Mouse (Mus musculus) left cerebral cortex, adult 9 months (tissue): ENCODE results near the gene Mlx.
A peak's percentile ranks its signal among the peaks of the same experiment; 100 is the strongest.

Source experiments
- DNase-seq, 2 experiments: peaks; one replicate each; pipeline ENCODE4 v3.0.0; 2022; ENCODE audit warnings: low spot score in 2 of 2

Gene Mlx

GRCm38 (mm10) chr11:101065002-101065401, 22.1 kb upstream of the Mlx start:
- no peak for DNase-seq

DNA sequence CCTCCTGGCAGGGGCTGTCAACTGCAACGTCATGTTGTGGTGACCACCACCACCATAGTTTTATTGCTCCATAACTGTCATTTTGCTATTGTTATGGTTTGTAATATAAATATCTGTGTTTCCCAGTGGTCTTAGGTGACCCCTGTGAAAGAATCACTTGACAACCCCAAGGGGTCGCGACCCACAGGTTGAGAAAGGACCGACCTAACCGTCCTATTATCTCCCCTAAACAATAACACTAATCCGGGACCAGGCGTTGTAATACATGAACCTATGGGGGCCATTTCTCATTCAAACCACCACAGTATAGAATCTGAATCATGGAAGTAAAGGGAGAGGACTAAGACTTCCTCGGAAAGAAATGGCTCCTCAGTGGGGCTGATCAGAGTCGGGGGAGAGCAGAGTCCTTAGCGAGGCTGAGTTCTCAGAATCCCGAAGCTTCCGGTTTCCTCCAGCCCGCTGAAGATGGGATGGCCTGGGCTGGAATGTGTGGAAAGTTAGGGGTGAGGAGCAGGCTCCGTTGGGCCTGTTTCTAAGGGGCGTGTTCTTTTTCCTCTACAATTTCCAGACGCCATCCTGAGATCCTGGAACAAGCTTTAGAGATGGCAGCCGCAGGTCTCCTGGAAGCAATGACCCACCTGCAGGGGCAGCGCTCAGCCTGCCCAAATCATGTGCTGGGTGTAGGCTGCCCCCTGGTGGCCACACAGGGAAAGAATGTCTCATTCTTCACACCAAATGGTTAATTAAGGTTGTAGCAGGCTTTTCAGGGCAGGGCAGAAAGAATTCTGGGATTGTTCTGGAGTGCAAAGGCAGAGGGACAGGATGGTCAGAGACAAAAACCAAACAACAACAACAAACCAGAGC, 20.3 kb upstream of the Mlx start:
- peak in 1 of 2 experiments; percentile 81 for DNase-seq

DNA sequence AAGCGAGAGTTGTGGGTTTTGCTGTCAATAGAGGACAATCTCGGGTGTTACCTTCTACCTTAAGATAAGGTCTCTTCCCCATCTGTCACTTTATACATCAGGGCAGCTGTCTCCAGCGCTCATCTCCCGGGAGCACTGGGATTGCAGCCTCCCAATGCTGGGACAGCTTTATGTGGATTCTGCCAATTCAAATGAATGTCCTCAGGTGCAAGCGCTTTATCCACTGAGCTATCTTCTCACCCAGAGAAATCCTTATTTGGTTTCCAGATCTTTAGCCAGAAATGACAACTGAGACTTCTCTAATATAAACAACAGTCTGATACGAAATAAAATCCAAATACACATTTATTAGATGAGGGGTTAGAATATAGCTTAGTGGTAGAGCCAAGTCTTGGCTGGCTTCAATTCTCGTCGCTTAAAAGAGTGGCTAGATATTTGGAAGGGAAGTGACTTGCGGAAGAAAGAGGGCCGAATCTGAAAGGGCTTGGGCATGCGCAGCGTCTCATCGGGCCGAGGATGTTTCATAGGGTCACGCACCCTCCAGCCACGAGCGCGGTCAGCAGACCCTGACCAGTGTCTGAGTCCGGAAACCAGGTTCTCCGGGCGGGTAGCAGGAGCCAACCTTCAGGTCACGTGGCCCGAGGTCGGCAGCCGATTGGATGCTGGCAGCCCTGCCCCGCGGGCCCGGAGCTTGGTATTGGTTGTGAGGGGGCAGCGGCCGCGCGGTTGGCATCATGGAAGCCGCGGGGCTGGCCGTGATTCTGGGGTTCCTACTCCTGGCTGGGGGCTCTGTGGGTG, 17.5 kb upstream of the Mlx start, which contains the start of gene Naglu:
Naglu (plus strand) TSS at position 622 of the 798 bp plus-strand sequence.
- DNase-seq = peak; percentile 84 to 95

DNA sequence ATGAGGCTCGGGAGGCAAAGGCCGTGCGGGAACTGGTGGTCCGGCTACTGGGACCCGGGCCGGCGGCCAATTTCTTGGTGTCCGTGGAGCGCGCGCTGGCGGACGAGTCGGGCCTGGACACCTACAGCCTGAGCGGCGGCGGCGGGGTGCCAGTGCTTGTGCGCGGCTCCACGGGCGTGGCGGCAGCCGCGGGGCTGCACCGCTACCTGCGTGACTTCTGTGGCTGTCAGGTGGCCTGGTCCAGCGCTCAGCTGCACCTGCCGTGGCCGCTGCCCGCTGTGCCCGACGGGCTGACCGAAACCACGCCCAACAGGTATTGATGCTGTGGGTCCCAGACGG, 16.9 kb upstream of the Mlx start:
- DNase-seq = no peak

GRCm38 (mm10) chr11:101070987-101071386, 16.1 kb upstream of the Mlx start:
- DNase-seq = no peak

DNA sequence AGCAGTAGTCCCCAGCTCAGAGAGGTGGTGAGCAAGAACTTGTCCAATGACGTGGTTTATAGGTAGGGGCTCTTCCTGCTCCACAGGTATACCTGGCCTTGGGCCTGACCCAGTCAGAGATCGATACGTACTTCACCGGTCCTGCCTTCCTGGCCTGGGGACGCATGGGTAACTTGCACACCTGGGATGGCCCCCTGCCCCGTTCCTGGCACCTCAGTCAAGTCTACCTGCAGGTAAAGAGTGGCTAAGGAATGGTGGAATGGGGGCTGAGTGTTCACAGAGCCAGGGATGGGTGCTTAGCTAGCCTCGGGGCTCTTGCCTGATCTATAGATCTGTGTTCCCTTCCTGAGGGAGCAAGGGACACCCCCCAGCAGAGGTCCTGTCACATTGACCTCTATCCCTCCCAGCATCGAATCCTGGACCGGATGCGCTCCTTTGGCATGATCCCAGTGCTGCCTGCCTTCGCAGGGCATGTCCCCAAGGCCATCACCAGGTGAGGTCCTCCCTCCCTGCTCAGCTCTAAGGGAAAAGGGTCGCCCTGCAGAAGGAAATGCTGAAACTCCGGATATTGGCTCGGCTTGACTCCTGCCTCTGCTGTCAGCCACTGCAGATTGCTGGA, 15.2 kb upstream of the Mlx start:
- DNase-seq = no peak

- no peak for DNase-seq
Observed at GRCm38 (mm10) chr11:101078121-101078520, 9.0 kb upstream of the Mlx start, which contains the start of gene Hsd17b1. Gene Hsd17b1, plus strand, starts transcription at chr11:101078411.

GRCm38 (mm10) chr11:101079746-101080145, 7.3 kb upstream of the Mlx start:
- no peak for DNase-seq

- DNase-seq = no peak
Observed at GRCm38 (mm10) chr11:101080421-101080820, 6.7 kb upstream of the Mlx start.

GRCm38 (mm10) chr11:101081659-101082058, 5.4 kb upstream of the Mlx start:
- DNase-seq = no peak

DNA sequence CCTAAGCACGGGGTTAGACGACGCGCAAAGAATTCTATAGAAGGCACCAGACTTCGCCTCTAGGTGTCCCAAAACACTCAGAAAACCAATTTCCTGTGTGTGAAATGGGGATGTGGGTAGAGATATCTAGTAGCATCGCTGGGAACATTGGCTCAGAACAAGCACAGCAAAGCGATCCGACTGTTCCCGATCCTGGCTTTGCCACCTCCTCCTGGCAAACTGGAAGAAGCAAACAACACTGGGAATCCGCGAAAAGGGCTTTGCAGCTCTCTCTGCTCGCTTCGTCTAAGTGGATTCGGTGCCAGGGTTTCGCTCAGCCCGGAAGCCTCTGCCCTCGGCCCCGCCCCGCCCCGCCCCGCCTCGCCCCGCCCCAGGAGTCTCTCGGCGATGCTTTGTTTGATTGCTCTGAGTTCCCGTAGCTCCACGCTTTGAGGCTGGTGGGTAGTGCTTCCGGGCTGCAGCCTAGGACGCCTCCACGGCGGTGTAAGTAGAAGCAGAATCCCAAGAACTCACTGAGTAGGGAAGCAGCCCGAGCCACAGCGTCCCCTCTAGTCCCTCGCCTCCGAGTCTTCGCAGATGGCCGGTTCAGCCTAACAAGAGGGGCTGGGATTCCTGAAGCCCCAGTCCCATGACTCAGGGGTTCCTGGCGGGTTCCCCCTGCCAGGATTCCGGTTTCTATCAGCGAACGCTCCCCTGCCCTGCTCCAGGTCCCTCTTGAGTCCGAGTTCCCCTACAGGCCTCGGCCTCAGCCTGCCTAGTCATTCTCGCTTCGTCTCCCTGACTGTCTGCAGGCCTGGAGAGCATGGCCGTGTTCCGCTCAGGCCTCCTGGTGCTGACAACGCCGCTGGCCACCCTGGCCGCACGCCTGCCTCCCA, 4.6 kb upstream of the Mlx start, which contains the start of gene Coasy:
Coasy (plus strand) TSS at position 358 of the 875 bp plus-strand sequence.
- peak; percentile 78 to 85 for DNase-seq

DNA sequence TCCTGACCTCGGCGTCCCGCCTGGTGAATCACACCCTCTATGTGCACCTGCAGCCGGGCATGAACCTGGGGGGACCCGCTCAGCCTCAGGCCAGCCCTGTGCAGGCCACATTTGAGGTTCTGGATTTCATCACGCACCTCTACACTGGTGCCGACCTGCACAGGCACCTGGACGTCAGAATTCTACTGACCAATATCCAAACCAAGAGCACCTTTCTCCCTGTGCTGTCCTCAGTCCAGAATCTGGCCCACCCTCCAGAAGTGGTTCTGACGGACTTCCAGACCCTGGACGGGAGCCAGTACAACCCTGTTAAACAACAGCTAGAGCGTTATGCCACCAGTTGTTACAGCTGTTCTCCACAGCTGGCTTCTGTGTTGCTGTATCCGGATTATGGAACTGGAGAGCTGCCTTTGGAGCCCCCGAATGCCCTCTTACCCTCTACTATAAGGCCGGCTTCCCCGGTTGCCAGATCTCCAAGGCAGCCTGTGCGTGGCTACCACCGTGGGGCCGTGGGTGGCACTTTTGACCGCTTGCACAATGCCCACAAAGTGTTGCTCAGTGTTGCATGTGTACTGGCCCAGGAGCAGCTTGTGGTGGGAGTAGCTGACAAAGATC, 3.9 kb upstream of the Mlx start:
- no peak for DNase-seq

GRCm38 (mm10) chr11:101084246-101084645, 2.8 kb upstream of the Mlx start:
- DNase-seq = no peak

GRCm38 (mm10) chr11:101084811-101085210, 2.3 kb upstream of the Mlx start:
- no peak for DNase-seq

DNA sequence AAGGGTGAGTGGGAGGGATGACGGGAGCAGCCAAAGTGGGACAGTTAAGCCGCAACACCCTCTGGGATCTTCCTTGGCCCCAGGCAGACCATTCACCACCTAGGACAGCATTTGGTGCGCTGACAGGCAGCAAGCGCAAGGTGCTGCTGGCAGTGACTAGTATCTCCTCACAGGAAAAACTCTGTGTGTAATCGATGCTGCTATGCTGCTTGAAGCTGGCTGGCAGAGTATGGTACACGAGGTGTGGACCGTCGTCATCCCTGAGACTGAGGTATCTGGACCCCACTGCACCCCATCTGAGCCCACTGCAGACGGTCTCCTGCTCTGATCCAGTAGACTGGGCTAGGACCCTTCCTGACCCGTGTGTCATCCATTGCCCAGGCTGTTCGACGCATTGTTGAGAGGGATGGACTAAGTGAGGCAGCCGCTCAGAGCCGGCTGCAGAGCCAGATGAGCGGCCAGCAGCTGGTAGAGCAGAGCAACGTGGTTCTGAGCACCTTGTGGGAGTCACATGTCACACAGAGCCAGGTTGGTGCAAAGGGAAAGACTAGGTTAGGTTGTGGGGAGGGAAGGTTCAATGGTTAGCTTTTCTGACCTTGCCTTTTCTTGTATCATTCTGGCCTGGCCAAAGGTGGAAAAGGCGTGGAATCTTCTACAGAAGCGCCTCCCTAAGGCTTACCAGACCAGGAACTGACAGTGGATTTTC, 1.3 kb upstream of the Mlx start:
- no peak for DNase-seq

DNA sequence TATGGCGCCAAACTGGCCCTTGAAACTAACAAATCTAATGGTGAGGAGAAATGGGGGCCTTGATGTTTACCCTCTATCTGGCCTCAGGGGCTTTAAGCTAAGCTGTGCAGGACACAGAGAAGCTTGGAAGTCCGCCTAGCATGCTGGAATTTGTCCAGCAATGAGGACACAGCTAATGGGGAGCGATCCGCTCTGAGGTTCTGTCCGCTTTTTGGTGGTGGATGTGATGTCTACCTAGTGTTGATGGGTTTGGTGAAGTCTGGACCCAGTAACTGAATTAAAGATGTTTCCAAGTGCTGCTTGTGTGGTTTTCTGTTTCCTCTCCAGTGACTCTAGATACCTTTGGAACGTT, 778 bp upstream of the Mlx start:
- DNase-seq = no peak

DNA sequence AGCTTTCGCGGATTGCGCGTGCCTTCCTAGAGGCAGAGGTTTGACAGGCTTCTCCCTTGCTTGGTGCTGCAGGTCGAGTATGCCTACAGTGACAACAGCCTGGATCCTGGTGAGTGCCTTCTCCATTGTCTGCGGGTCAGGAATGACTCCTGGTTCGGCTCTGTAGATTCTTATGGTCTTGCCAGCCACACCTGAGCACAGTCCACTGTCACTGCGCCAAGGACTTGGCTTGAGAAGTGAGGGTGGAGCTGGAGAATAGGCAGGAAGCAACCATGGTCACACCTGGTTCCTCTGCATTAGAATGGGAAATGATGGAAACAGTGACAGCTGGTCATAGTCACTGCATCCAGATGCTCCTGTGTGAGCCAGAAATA, 592 bp downstream of the Mlx start:
- DNase-seq = no peak

GRCm38 (mm10) chr11:101089931-101090330, 2.9 kb downstream of the Mlx start:
- no peak for DNase-seq

GRCm38 (mm10) chr11:101094930-101095313, 7.8 kb downstream of the Mlx start:
- DNase-seq = no peak

- peak; percentile 83 to 95 for DNase-seq
Observed at GRCm38 (mm10) chr11:101095314-101096024, 8.4 kb downstream of the Mlx start, which contains the start of gene Psmc3ip. Gene Psmc3ip, minus strand, starts transcription at chr11:101095436.
